Mouse (Mus musculus) heart, embryonic 16.5 days (tissue): ENCODE data around the gene Megf9. TPM values are rescaled to one million over a fixed set of nuclear protein-coding genes. Genes with fewer than 3 reads are reported as not detected.

Experiments
- ATAC-seq: fragments of 200-750 bp; cut with Nextera tagmentation; replicated peaks from 2 replicates; pipeline ENCODE4 v1.8.0; 2017; ENCODE audit warnings: moderate number of reproducible peaks; ENCODE audit not compliant: insufficient read depth, low FRiP score; ENCODE audit errors: extremely low read depth
- H3K27ac ChIP-seq: fragments of 300-500 bp; sonication (generic); 2 replicates; pipeline ENCODE4 v1.5.1; 2014; ENCODE audit warnings: mild to moderate bottlenecking, low read length, control low read depth, moderate library complexity
- H3K27me3 ChIP-seq: fragments of 300-500 bp; sonication (generic); 2 replicates; pipeline ENCODE4 v1.6.1; 2014; ENCODE audit warnings: low read length, mixed read lengths; ENCODE audit not compliant: control insufficient read depth, insufficient read depth
- H3K36me3 ChIP-seq: fragments of 300-500 bp; sonication (generic); 2 replicates; pipeline ENCODE4 v1.6.1; 2014; ENCODE audit not compliant: control insufficient read depth, insufficient read depth
- H3K4me1 ChIP-seq: fragments of 300-500 bp; sonication (generic); 2 replicates; pipeline ENCODE4 v1.6.1; 2014; ENCODE audit warnings: low read length, mixed read lengths; ENCODE audit not compliant: control insufficient read depth, insufficient read depth
- H3K4me2 ChIP-seq: fragments of 300-500 bp; sonication (generic); 2 replicates; pipeline ENCODE4 v1.6.1; 2014; ENCODE audit warnings: low read depth, mild to moderate bottlenecking, control low read depth, low read length
- H3K4me3 ChIP-seq: fragments of 300-500 bp; sonication (generic); 2 replicates; pipeline ENCODE4 v1.5.1; 2014; ENCODE audit warnings: mild to moderate bottlenecking, control low read depth, low read length
- H3K9ac ChIP-seq: fragments of 300-500 bp; sonication (generic); 2 replicates; pipeline ENCODE4 v1.6.1; 2014; ENCODE audit warnings: low read length, control low read depth
- H3K9me3 ChIP-seq: fragments of 300-500 bp; sonication (generic); replicated peaks from 2 replicates; pipeline ENCODE4 v1.6.1; 2016; ENCODE audit warnings: low read length; ENCODE audit not compliant: control insufficient read depth
- WGBS: fragments of 180-500 bp; shearing (Covaris S2); extraction: QIAGEN DNeasy Blood & Tissue Kit; methylation state at CpG from one replicate; pipeline ENCODE4 v1.1.7; 2014; 5-methylcytosine and 5-hydroxymethylcytosine counted together
- polyA plus RNA-seq: library from polyadenylated mRNA; unstranded; fragments of >200 nt; fragmentation: Nextera tagmentation; extraction: Ambion mirVana; gene quantifications from 2 replicates; pipeline ENCODE4 v1.2.1, GENCODE M21; 2015

Megf9 gene
- polyA plus RNA-seq, 1 experiment from 2014 or later = 3.8 TPM

DNA sequence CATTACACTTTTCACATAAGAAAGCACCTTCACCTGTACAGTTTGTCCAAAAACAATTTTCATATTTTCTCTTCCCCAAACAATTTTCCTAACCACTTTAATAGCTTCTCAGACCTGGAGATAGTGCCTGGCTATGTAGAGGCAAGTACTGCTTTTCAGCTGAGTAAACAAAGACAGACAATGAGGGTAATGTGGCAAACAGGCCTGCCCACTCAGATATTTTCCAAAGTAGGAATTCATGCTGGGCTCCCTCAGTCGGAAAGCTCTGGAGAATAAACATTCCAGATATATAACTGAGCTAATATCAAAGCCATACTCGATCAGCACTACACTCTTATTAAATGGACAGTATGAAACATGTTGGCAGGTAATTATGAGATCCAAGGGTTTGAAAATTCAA, 25.2 kb downstream of the Megf9 start:
- H3K36me3 ChIP-seq = no peaks in the 10 kb centered on the region
- H3K27ac ChIP-seq = no peak overlapping the region
- no peak overlapping the region for H3K9ac ChIP-seq
- WGBS = 37% methylated on average over 2 of the region's 2 CpGs
- no peaks in the 10 kb centered on the region for H3K4me1 ChIP-seq
- no peaks in the 10 kb centered on the region for H3K9me3 ChIP-seq
- no peak overlapping the region for H3K4me3 ChIP-seq
- H3K4me2 ChIP-seq = no peak overlapping the region
- H3K27me3 ChIP-seq = no peaks in the 10 kb centered on the region
- no peak for ATAC-seq

DNA sequence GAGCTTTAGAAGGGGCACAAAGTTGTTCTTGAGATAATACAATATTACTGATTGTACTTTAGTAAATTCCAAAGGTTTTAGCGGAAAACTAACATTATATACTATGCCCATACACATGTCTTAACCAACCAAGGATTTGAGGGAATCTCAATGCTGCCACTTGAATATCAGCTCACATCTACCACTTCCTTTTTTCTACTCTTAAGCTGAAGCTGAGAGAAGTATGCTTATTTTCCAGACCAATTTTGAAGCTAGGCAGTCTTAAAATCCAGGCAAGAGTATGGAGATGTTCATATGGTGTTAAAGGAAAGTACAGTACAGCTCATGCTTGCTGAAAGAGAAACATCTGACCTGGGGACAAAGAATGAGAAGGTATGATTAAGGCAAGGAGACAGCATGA, 26.6 kb downstream of the Megf9 start:
- H3K4me2 ChIP-seq = no peak overlapping the region
- 97% methylated on average over 1 of the region's 1 CpGs for WGBS
- H3K4me1 ChIP-seq = no peaks in the 10 kb centered on the region
- H3K27ac ChIP-seq = no peak overlapping the region
- no peaks in the 10 kb centered on the region for H3K36me3 ChIP-seq
- H3K4me3 ChIP-seq = no peak overlapping the region
- H3K27me3 ChIP-seq = no peaks in the 10 kb centered on the region
- H3K9ac ChIP-seq = no peak overlapping the region
- H3K9me3 ChIP-seq = no peaks in the 10 kb centered on the region
- ATAC-seq = no peak

DNA sequence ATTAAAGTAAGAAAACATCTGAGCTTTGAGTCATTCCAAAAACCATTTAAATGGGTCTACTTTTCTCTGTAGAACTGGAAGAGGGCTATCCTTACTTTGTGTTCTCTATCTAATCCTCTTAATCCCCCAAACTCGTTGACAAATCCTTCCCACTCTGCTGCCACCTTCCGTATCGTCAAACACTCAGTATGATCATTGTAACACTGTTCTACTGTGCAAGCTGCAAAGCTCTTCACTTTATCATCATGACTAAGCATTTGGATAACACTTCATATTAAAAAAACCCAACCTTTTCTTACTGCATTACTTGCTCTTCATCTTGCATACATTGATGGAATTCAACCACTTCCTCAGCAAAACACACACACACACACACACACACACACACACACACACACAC, 28.8 kb downstream of the Megf9 start:
- no peak for ATAC-seq
- Histone ChIP-seq H3K36me3 (no peaks in the 10 kb centered on the region), H3K4me1 (no peaks in the 10 kb centered on the region), H3K4me3 (no peak overlapping the region), H3K9ac (no peak overlapping the region), H3K27ac (no peak overlapping the region), H3K9me3 (no peaks in the 10 kb centered on the region), H3K4me2 (no peak overlapping the region), H3K27me3 (no peaks in the 10 kb centered on the region)
- WGBS = 36% methylated on average over 3 of the region's 3 CpGs

DNA sequence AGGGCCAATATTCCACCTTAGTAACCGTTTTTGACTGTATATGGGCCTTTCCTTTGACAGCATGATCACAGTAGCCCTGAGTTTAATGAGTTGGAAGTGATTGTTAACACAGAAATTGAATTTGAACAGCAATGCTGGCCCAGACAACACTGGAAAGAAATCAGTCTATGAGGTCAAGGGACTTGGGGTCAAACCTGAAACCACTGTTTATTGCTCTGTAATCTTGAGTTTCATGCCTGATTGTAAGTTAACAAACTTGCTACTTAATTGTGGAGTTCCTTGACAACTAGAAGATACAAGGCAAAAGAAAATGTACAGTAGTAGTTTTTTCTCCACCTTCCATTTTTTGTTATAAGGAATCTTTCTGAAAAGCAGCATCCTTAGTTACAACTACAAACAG, 31.0 kb downstream of the Megf9 start:
- Histone ChIP-seq H3K9me3 (no peaks in the 10 kb centered on the region), H3K27me3 (no peaks in the 10 kb centered on the region), H3K9ac (no peak overlapping the region), H3K36me3 (no peaks in the 10 kb centered on the region), H3K4me2 (no peak overlapping the region), H3K27ac (no peak overlapping the region), H3K4me1 (no peaks in the 10 kb centered on the region), H3K4me3 (no peak overlapping the region)
- 61% methylated on average over 1 of the region's 1 CpGs for WGBS
- ATAC-seq = no peak

DNA sequence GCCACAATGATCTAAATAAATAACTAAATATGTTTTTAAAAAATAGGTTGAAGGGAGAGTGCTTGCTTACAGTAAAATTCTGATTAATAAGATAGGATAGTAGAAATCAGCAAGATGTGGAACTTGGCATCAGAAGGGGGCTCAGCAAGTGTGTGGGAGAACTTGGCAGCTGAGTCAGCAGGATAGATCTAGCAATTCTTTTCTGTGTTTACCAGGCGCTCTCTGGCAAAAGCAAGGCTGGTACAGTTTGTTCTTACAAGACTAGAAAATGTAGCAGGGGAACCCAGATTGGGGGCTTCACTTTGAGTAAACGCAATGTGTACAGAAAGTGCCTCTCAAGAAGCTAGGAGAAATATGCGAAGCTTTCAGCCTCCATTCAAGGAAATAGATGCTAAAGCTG, 35.5 kb downstream of the Megf9 start:
- Histone ChIP-seq H3K9ac (no peak overlapping the region), H3K36me3 (no peaks in the 10 kb centered on the region), H3K27me3 (no peaks in the 10 kb centered on the region), H3K9me3 (no peaks in the 10 kb centered on the region), H3K4me3 (no peak overlapping the region), H3K27ac (no peak overlapping the region), H3K4me2 (no peak overlapping the region), H3K4me1 (no peaks in the 10 kb centered on the region)
- 79% methylated on average over 3 of the region's 3 CpGs for WGBS
- ATAC-seq = no peak

DNA sequence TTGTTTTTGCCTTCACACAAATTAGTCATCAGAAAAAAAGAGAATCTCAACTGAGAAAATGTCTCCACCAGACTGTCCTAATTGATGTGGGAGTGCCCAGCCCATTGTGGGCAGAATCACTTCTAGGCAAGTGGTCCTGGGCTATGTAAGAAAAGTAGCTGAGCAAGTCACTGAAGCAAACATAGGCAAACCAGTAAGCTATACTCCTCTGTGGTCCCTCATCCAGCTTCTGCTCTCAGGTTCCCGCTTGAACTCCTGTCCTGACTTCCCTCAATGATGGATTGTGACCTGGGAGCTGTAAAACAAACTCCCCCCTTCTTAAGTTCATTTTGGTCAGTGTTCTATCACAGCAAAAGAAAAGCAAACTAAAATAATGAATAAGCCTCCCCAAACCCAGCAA, 37.8 kb downstream of the Megf9 start:
- no peak overlapping the region for H3K4me2 ChIP-seq
- 54% methylated on average over 1 of the region's 1 CpGs for WGBS
- H3K36me3 ChIP-seq = no peaks in the 10 kb centered on the region
- no peaks in the 10 kb centered on the region for H3K9me3 ChIP-seq
- no peak for ATAC-seq
- H3K27me3 ChIP-seq = no peaks in the 10 kb centered on the region
- H3K9ac ChIP-seq = no peak overlapping the region
- H3K4me3 ChIP-seq = no peak overlapping the region
- no peak overlapping the region for H3K27ac ChIP-seq
- no peaks in the 10 kb centered on the region for H3K4me1 ChIP-seq

DNA sequence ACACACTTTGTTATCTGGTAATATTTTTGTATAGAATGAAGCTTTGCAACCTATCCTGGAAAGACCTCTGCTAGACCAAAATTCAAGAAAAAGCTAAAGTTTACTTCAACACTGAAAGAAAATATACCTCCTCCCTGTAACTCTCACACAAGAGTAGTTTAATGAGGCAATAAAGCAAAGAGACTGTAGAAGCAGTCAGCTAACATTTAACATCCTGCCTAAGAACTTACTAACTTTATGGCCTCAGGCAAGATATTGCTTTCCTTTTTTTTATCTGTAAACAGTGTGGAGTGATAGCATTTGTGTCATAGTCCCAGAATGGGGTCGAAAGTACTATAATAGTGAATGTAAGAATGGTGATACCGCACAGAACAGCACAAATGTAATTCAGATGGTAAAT, 45.0 kb downstream of the Megf9 start:
- H3K4me1 ChIP-seq = no peaks in the 10 kb centered on the region
- H3K36me3 ChIP-seq = no peaks in the 10 kb centered on the region
- H3K4me2 ChIP-seq = no peak overlapping the region
- H3K27ac ChIP-seq = no peak overlapping the region
- no peaks in the 10 kb centered on the region for H3K9me3 ChIP-seq
- H3K4me3 ChIP-seq = no peak overlapping the region
- WGBS = 71% methylated on average over 2 of the region's 2 CpGs
- no peak for ATAC-seq
- no peak overlapping the region for H3K9ac ChIP-seq
- H3K27me3 ChIP-seq = no peaks in the 10 kb centered on the region

DNA sequence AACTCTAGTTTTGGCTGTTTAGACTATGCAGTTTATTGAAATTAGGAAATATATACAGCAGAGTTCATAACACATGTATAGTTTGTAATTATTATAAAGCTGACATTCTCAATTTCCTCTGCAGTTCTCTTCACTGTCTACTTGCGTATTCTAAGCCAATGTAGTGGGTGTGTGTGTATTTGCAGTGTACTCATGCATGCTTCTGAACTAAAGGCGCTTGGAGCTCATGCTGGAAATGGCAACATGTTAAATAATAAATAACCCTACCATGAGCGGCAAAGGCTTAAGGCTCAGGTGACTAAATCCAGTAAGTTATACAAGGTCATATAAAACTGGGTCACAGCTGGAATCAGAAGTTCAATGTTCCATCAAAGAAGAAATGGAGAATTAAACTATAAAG, 46.4 kb downstream of the Megf9 start:
- no peaks in the 10 kb centered on the region for H3K9me3 ChIP-seq
- no peaks in the 10 kb centered on the region for H3K4me1 ChIP-seq
- WGBS = 88% methylated on average over 3 of the region's 3 CpGs
- H3K36me3 ChIP-seq = no peaks in the 10 kb centered on the region
- no peak overlapping the region for H3K27ac ChIP-seq
- H3K4me3 ChIP-seq = no peak overlapping the region
- H3K9ac ChIP-seq = no peak overlapping the region
- no peak for ATAC-seq
- no peak overlapping the region for H3K4me2 ChIP-seq
- H3K27me3 ChIP-seq = no peaks in the 10 kb centered on the region

DNA sequence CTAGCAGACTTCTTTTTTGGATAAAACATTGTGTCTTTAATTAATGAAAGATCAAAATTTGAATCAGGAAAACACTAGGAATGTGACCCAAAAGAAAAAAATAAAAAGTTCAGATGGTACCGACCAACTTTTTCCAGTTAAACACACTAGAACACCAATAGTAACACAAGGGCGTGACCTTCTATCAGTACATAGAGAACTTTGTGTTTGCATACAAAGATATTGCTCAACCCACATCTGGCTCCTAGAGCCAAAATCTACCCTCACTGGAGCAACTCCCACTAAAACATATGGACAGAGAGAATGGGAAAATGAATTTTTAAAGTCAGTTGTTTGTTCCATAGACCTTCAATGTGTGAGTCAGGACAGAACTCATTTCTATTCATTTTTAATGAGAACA, 50.7 kb downstream of the Megf9 start:
- no peaks in the 10 kb centered on the region for H3K36me3 ChIP-seq
- WGBS = 75% methylated on average over 2 of the region's 2 CpGs
- H3K4me2 ChIP-seq = no peak overlapping the region
- H3K27me3 ChIP-seq = no peaks in the 10 kb centered on the region
- H3K9me3 ChIP-seq = no peaks in the 10 kb centered on the region
- H3K9ac ChIP-seq = no peak overlapping the region
- H3K4me3 ChIP-seq = no peak overlapping the region
- no peaks in the 10 kb centered on the region for H3K4me1 ChIP-seq
- ATAC-seq = no peak
- H3K27ac ChIP-seq = no peak overlapping the region

DNA sequence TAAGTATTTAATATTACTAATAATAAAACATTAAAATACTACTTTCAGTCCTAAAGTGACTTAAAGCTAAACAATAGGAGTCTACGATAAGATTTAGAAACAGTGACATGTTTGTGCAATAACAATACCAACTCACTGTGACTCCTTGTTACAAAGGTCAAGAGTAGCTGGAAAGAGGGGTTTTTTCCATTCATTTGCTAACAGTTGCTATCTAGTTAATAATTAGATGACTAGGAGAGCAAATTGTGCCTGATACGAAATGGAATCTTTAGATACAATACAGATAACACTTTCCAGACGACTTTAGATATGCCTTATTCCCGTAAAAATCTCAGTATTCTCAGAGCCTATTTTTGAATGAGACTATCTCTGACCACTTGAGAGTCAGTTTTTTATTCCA, 52.9 kb downstream of the Megf9 start:
- no peak overlapping the region for H3K9ac ChIP-seq
- no peaks in the 10 kb centered on the region for H3K36me3 ChIP-seq
- no peaks in the 10 kb centered on the region for H3K9me3 ChIP-seq
- WGBS = 69% methylated on average over 4 of the region's 4 CpGs
- no peak for ATAC-seq
- H3K27me3 ChIP-seq = no peaks in the 10 kb centered on the region
- H3K4me1 ChIP-seq = no peaks in the 10 kb centered on the region
- H3K27ac ChIP-seq = no peak overlapping the region
- H3K4me3 ChIP-seq = no peak overlapping the region
- no peak overlapping the region for H3K4me2 ChIP-seq
